Mouse (Mus musculus) hematopoietic multipotent progenitor cell, adult 10-12 weeks (in vitro differentiated cells): ENCODE data around the gene Afg1l. TPM values are rescaled to one million over a fixed set of nuclear protein-coding genes. Genes with fewer than 3 reads are reported as not detected.

Experiments
- polyA plus RNA-seq: library from polyadenylated mRNA; stranded (reverse); fragments of >175 nt; gene quantifications from 2 replicates; pipeline ENCODE4 v1.2.3, GENCODE M21; 2012; ENCODE audit warnings: low replicate concordance

The Afg1l gene
- 5.4 and 7.2 TPM in 2 replicates for polyA plus RNA-seq

GRCm38 (mm10) chr10:42478341-42478720, at the start of gene Afg1l:
Gene Afg1l (minus strand): TSS chr10:42478565.

GRCm38 (mm10) chr10:42501775-42502348, 23.5 kb upstream of the Afg1l start, which contains the start of gene Snx3:
Gene Snx3 (plus strand): TSS chr10:42502030.

GRCm38 (mm10) chr10:42276507-42277345, 201.6 kb downstream of the Afg1l start, which contains the start of gene Foxo3:
Gene Foxo3 (minus strand): TSS chr10:42276755.

Other genes with a start within 250 kb of the Afg1l start
- gene Foxo3, start 201.8 kb downstream of the Afg1l start, polyA plus RNA-seq = 46.7 and 63.7 TPM in 2 replicates
- 92.6 and 173 TPM in 2 replicates for gene Snx3, start 23.5 kb upstream of the Afg1l start, polyA plus RNA-seq
- gene Nr2e1, start 105.1 kb upstream of the Afg1l start, polyA plus RNA-seq = not detected in 2 replicates
- gene Ostm1, start 105.3 kb upstream of the Afg1l start, polyA plus RNA-seq = 10.0 and 14.0 TPM in 2 replicates